Comparison of ENCODE assay signal across 9 mouse cellular contexts in genomic region chr11:73084804-73085231, GRCm38 (mm10). TPM values are rescaled to one million over a fixed set of nuclear protein-coding genes. Genes with fewer than 3 reads are reported as not detected.
DNase-seq lines count a peak whose midpoint lies in the region; ATAC-seq and TF ChIP-seq lines count a peak whose summit lies in the region.
"Had no signal": no experiment of that assay in that cellular context is flagged by ENCODE, and none has a peak within 500 bp of the region (broad histone marks: within the 10 kb centered on the region; RNA-seq: fewer than 3 reads in every experiment).

No protein-coding gene starts in this region.

- no peaks in the 10 kb centered on the region for H3K27me3 ChIP-seq in cerebellum, adult 2 months (ENCODE audit: control insufficient read depth, insufficient read depth, low read length)
- H3K27me3 ChIP-seq in midbrain, embryonic 12.5 days = no peaks in the 10 kb centered on the region
- H3K27me3 ChIP-seq in midbrain, embryonic 10.5 days (ENCODE audit: low read depth, poor library complexity, severe bottlenecking) = no peaks in the 10 kb centered on the region
- no peaks in the 10 kb centered on the region for H3K27me3 ChIP-seq in kidney, embryonic 15.5 days
- no peaks in the 10 kb centered on the region for H3K27me3 ChIP-seq in liver, embryonic 12.5 days (replicated peaks)
- H3K27me3 ChIP-seq in intestine, embryonic 16.5 days (replicated peaks; ENCODE audit: control insufficient read depth, insufficient read depth, low read length) = no peaks in the 10 kb centered on the region

- no peaks in the 10 kb centered on the region for H3K9me3 ChIP-seq in midbrain, embryonic 12.5 days
- no peaks in the 10 kb centered on the region for H3K9me3 ChIP-seq in midbrain, embryonic 10.5 days (replicated peaks)
- no peaks in the 10 kb centered on the region for H3K9me3 ChIP-seq in kidney, embryonic 15.5 days (replicated peaks)
- H3K9me3 ChIP-seq in liver, embryonic 12.5 days (replicated peaks) = no peaks in the 10 kb centered on the region
- H3K9me3 ChIP-seq in intestine, embryonic 16.5 days (ENCODE audit: control insufficient read depth, low read length) = no peaks in the 10 kb centered on the region

- no peak overlapping the region for H3K4me3 ChIP-seq in cerebellum, adult 2 months (replicated peaks; ENCODE audit: insufficient read depth, low read depth, low read length)
- no peak overlapping the region for H3K4me3 ChIP-seq in midbrain, embryonic 12.5 days
- H3K4me3 ChIP-seq in midbrain, embryonic 10.5 days = no peak overlapping the region
- H3K4me3 ChIP-seq in kidney, embryonic 15.5 days (replicated peaks) = no peak overlapping the region
- no peak overlapping the region for H3K4me3 ChIP-seq in liver, embryonic 12.5 days
- no peak overlapping the region for H3K4me3 ChIP-seq in intestine, embryonic 16.5 days (ENCODE audit: low read length)

- DNase-seq in cerebellum, adult 2 months = peak; percentile 19 to 23
- DNase-seq in midbrain, embryonic 10.5 days (ENCODE audit: low spot score) = no peak

- TF ChIP-seq POLR2A in cerebellum, adult 2 months (IDR thresholded peaks at IDR 0.05; ENCODE audit: borderline replicate concordance, insufficient read depth, low read length) = no peak

- no peak overlapping the region for H3K27ac ChIP-seq in cerebellum, adult 2 months (ENCODE audit: insufficient read depth, low read length)
- H3K27ac ChIP-seq in midbrain, embryonic 12.5 days (replicated peaks) = 0 out of 2 replicates have a peak overlapping the region, but pooled peaks have one; percentile 15
- no peak overlapping the region for H3K27ac ChIP-seq in midbrain, embryonic 10.5 days (replicated peaks)
- H3K27ac ChIP-seq in kidney, embryonic 15.5 days = peak overlapping the region; percentile 71; the same call in 1 of the 2 replicates
- H3K27ac ChIP-seq in liver, embryonic 12.5 days = 0 out of 2 replicates have a peak overlapping the region, but pooled peaks have one; percentile 39
- H3K27ac ChIP-seq in intestine, embryonic 16.5 days (ENCODE audit: low read length) = no peak overlapping the region
- H3K27ac ChIP-seq: macrophage had no signal

- H3K4me1 ChIP-seq in cerebellum, adult 2 months (ENCODE audit: control insufficient read depth, insufficient read depth, low read length) = peaks cover 2% of the 10 kb centered on the region; the same call in 1 of the 2 replicates
- H3K4me1 ChIP-seq in midbrain, embryonic 12.5 days = peaks cover 6% of the 10 kb centered on the region
- peaks cover 13% of the 10 kb centered on the region for H3K4me1 ChIP-seq in midbrain, embryonic 10.5 days
- peaks cover 12% of the 10 kb centered on the region for H3K4me1 ChIP-seq in kidney, embryonic 15.5 days
- H3K4me1 ChIP-seq in liver, embryonic 12.5 days = peaks cover 10% of the 10 kb centered on the region; the same call in 1 of the 2 replicates
- H3K4me1 ChIP-seq in intestine, embryonic 16.5 days (ENCODE audit: control insufficient read depth, insufficient read depth, low read length) = peaks cover 3% of the 10 kb centered on the region; the same call in 1 of the 2 replicates

- WGBS in cerebellum, adult 2 months = 12% methylated on average over 10 of the region's 10 CpGs
- 90% methylated on average over 10 of the region's 10 CpGs for WGBS in midbrain, embryonic 12.5 days
- WGBS in midbrain, embryonic 10.5 days = 92% methylated on average over 10 of the region's 10 CpGs
- WGBS in kidney, embryonic 15.5 days = 58% methylated on average over 10 of the region's 10 CpGs
- 77% methylated on average over 10 of the region's 10 CpGs for WGBS in liver, embryonic 12.5 days (ENCODE audit: insufficient replicate concordance)
- 53% methylated on average over 10 of the region's 10 CpGs for WGBS in intestine, embryonic 16.5 days

- TF ChIP-seq CTCF in cerebellum, adult 2 months (IDR thresholded peaks at IDR 0.05; ENCODE audit: borderline replicate concordance, insufficient read depth, low read depth, low read length) = no peak

- peaks cover 47% of the 10 kb centered on the region for H3K36me3 ChIP-seq in midbrain, embryonic 12.5 days
- peaks cover 57% of the 10 kb centered on the region for H3K36me3 ChIP-seq in midbrain, embryonic 10.5 days
- peaks cover 44% of the 10 kb centered on the region for H3K36me3 ChIP-seq in kidney, embryonic 15.5 days
- peaks cover 44% of the 10 kb centered on the region for H3K36me3 ChIP-seq in liver, embryonic 12.5 days
- no peaks in the 10 kb centered on the region for H3K36me3 ChIP-seq in intestine, embryonic 16.5 days (ENCODE audit: control insufficient read depth, insufficient read depth, low read length)

- no peak overlapping the region for H3K4me2 ChIP-seq in midbrain, embryonic 12.5 days (replicated peaks)
- H3K4me2 ChIP-seq in kidney, embryonic 15.5 days = no peak overlapping the region
- H3K4me2 ChIP-seq in liver, embryonic 12.5 days = no peak overlapping the region
- H3K4me2 ChIP-seq in intestine, embryonic 16.5 days (ENCODE audit: low read depth, low read length) = no peak overlapping the region

- H3K9ac ChIP-seq in midbrain, embryonic 12.5 days (replicated peaks) = no peak overlapping the region
- H3K9ac ChIP-seq in kidney, embryonic 15.5 days = no peak overlapping the region
- no peak overlapping the region for H3K9ac ChIP-seq in liver, embryonic 12.5 days
- H3K9ac ChIP-seq in intestine, embryonic 16.5 days (ENCODE audit: low read depth, low read length) = no peak overlapping the region

- ATAC-seq in cerebellum, adult (ENCODE audit: insufficient number of reproducible peaks, low FRiP score, low TSS enrichment) = no peak
- ATAC-seq in midbrain, embryonic 12.5 days (ENCODE audit: low FRiP score, low read depth) = no peak
- peak; percentile 52; the same call in 1 of the 2 replicates for ATAC-seq in kidney, embryonic 15.5 days (replicated peaks; ENCODE audit: low FRiP score)
- no peak for ATAC-seq in liver, embryonic 12.5 days
- ATAC-seq in granulocyte monocyte progenitor cell, adult 5-6 weeks (replicated peaks; ENCODE audit: poor library complexity, severe bottlenecking) = no peak
- ATAC-seq in intestine, embryonic 16.5 days = no peak; the same call in 1 of the 2 replicates

RNA-seq across cellular contexts. Expression of gene Itgae, which starts 5.6 kb away (rescaled TPM):
- polyA plus RNA-seq in cerebellum, adult 2 months (2012; rRNA removed) = 0.24 and 0.33 TPM in 2 replicates
- 0.39 and 0.42 TPM in 2 replicates for polyA plus RNA-seq in midbrain, embryonic 12.5 days (2016; fragmentation: Nextera tagmentation; extraction: Ambion mirVana)
- 0.39 and 0.60 TPM in 2 replicates for polyA plus RNA-seq in midbrain, embryonic 10.5 days (2016; fragmentation: Nextera tagmentation; extraction: Ambion mirVana)
- 0.37 and 0.42 TPM in 2 replicates for polyA plus RNA-seq in kidney, embryonic 15.5 days (2015; fragmentation: Nextera tagmentation; extraction: Ambion mirVana)
- 0.14 and 0.19 TPM in 2 replicates for polyA plus RNA-seq in liver, embryonic 12.5 days (2016; fragmentation: Nextera tagmentation; extraction: Ambion mirVana)
- 0.68 TPM in 1 of 2 replicates, not detected in the other for total RNA-seq in granulocyte monocyte progenitor cell, adult 5-6 weeks (2014; fragmentation: Nextera tagmentation)
- total RNA-seq in granulocyte monocyte progenitor cell, adult 5-6 weeks (2017) = 0.77 TPM in 1 of 2 replicates, not detected in the other
- 0.37 TPM in 2 replicates for polyA plus RNA-seq in intestine, embryonic 16.5 days (2015; fragmentation: Nextera tagmentation; extraction: Ambion mirVana)

RNA-seq across cellular contexts. Expression of gene Ncbp3, which starts 37.2 kb away (rescaled TPM):
- 6.4 and 6.5 TPM in 2 replicates for polyA plus RNA-seq in cerebellum, adult 2 months (2012; rRNA removed)
- 14.6 and 15.3 TPM in 2 replicates for polyA plus RNA-seq in midbrain, embryonic 12.5 days (2016; fragmentation: Nextera tagmentation; extraction: Ambion mirVana)
- polyA plus RNA-seq in midbrain, embryonic 10.5 days (2016; fragmentation: Nextera tagmentation; extraction: Ambion mirVana) = 11.7 and 12.2 TPM in 2 replicates
- polyA plus RNA-seq in kidney, embryonic 15.5 days (2015; fragmentation: Nextera tagmentation; extraction: Ambion mirVana) = 12.1 and 12.9 TPM in 2 replicates
- polyA plus RNA-seq in liver, embryonic 12.5 days (2016; fragmentation: Nextera tagmentation; extraction: Ambion mirVana) = 7.5 and 7.9 TPM in 2 replicates
- 10.1 and 13.2 TPM in 2 replicates for total RNA-seq in granulocyte monocyte progenitor cell, adult 5-6 weeks (2014; fragmentation: Nextera tagmentation)
- 12.6 and 15.6 TPM in 2 replicates for total RNA-seq in granulocyte monocyte progenitor cell, adult 5-6 weeks (2017)
- 7.7 and 8.3 TPM in 2 replicates for polyA plus RNA-seq in intestine, embryonic 16.5 days (2015; fragmentation: Nextera tagmentation; extraction: Ambion mirVana)

RNA-seq across cellular contexts. Expression of gene Haspin, which starts 53.3 kb away (rescaled TPM):
- 0.05 and 0.10 TPM in 2 replicates for polyA plus RNA-seq in cerebellum, adult 2 months (2012; rRNA removed)
- polyA plus RNA-seq in midbrain, embryonic 12.5 days (2016; fragmentation: Nextera tagmentation; extraction: Ambion mirVana) = 15.5 TPM in 2 replicates
- 22.4 and 24.5 TPM in 2 replicates for polyA plus RNA-seq in midbrain, embryonic 10.5 days (2016; fragmentation: Nextera tagmentation; extraction: Ambion mirVana)
- polyA plus RNA-seq in kidney, embryonic 15.5 days (2015; fragmentation: Nextera tagmentation; extraction: Ambion mirVana) = 17.5 and 18.9 TPM in 2 replicates
- 18.4 and 18.5 TPM in 2 replicates for polyA plus RNA-seq in liver, embryonic 12.5 days (2016; fragmentation: Nextera tagmentation; extraction: Ambion mirVana)
- total RNA-seq in granulocyte monocyte progenitor cell, adult 5-6 weeks (2014; fragmentation: Nextera tagmentation) = 15.6 and 18.7 TPM in 2 replicates
- 20.5 and 23.0 TPM in 2 replicates for total RNA-seq in granulocyte monocyte progenitor cell, adult 5-6 weeks (2017)
- 13.1 and 14.1 TPM in 2 replicates for polyA plus RNA-seq in intestine, embryonic 16.5 days (2015; fragmentation: Nextera tagmentation; extraction: Ambion mirVana)

Comparison
In these comparisons a context has a peak if more than half of its experiments do, and no peak if none do; other contexts are left out.
1. H3K27ac ChIP-seq: peak in midbrain, embryonic 12.5 days (single experiment), kidney, embryonic 15.5 days (single experiment) and liver, embryonic 12.5 days (single experiment); none in cerebellum, adult 2 months (single experiment), midbrain, embryonic 10.5 days (single experiment) and intestine, embryonic 16.5 days (single experiment).
2. RNA of gene Haspin, which starts 53.3 kb away (polyA plus RNA-seq): 22.4 to 24.5 TPM in midbrain, embryonic 10.5 days, 17.5 to 18.9 TPM in kidney, embryonic 15.5 days, 18.4 to 18.5 TPM in liver, embryonic 12.5 days, 15.5 TPM in midbrain, embryonic 12.5 days and 13.1 to 14.1 TPM in intestine, embryonic 16.5 days; 0.05 to 0.10 TPM in cerebellum, adult 2 months; every median in the first group is over 10 times any median in the second.